22 mouse cellular contexts compared by ENCODE assay signal in genomic region chr11:52552860-52553259, GRCm38 (mm10).
"Had no signal": no experiment of that assay in that cellular context is flagged by ENCODE, and none has a peak within 500 bp of the region (broad histone marks: within the 10 kb centered on the region; RNA-seq: fewer than 3 reads in every experiment).

No protein-coding gene starts in this region.

- ATAC-seq: hindbrain, embryonic 16.5 days; hindbrain, postnatal 0 days; inflammation-experienced regulatory T-cells, adult 6 months; intestine, embryonic 15.5 days; intestine, embryonic 16.5 days; intestine, postnatal 0 days had no signal

- DNase-seq: heart, postnatal 10 days; heart, postnatal 14 days; heart, postnatal 36 days; heart, postnatal 4 days; kidney, adult 11 months; kidney, adult 18-20 months; kidney, adult 2 months; kidney, adult 8-10 months; kidney, adult 9 months; kidney, postnatal 10 days; kidney, postnatal 14 days; kidney, postnatal 25 days; kidney, postnatal 36 days; kidney, postnatal 4 days; layer of hippocampus, adult 9-11 months; layer of hippocampus, postnatal 36 days had no signal
